Mouse (Mus musculus): ENCODE results near the gene Ndufb4. TPM values are rescaled to one million over a fixed set of nuclear protein-coding genes. Genes with fewer than 3 reads are reported as not detected.
"Not testable (repeated sequence)": the region's sequence is repeated elsewhere in the genome, so short reads cannot be mapped to it uniquely, and the experiment has no call there.

The Ndufb4 gene
- polyA plus RNA-seq (2014; fragmentation: Nextera tagmentation; extraction: Ambion mirVana), result 84.7 and 88.8 TPM in 2 replicates

- H3K27me3 ChIP-seq (ENCODE audit: control insufficient read depth, insufficient read depth, low read length), result no peaks in the 10 kb centered on the region
- H3K9ac ChIP-seq (ENCODE audit: low read depth, low read length), result peak within 1 kb of the TSS; percentile 86
- H3K27ac ChIP-seq (ENCODE audit: low read depth, low read length), result peak within 1 kb of the TSS; percentile 75
- ATAC-seq (replicated peaks; ENCODE audit: insufficient number of reproducible peaks, low FRiP score, low TSS enrichment), result peak; percentile 94
- peaks cover 14% of the 10 kb centered on the region for H3K4me1 ChIP-seq (ENCODE audit: control insufficient read depth, insufficient read depth, low read length)
- WGBS (ENCODE audit: insufficient replicate concordance), result under 1% methylated on average over 52 of the region's 58 CpGs
- peak within 1 kb of the TSS; percentile 77 for H3K4me2 ChIP-seq
- no peaks in the 10 kb centered on the region for H3K9me3 ChIP-seq (replicated peaks; ENCODE audit: control insufficient read depth, low read length)
- H3K36me3 ChIP-seq (ENCODE audit: control insufficient read depth, insufficient read depth, low read length), result no peaks in the 10 kb centered on the region
- peak within 1 kb of the TSS; percentile 55 for H3K4me3 ChIP-seq (ENCODE audit: low read depth, low read length)
Observed at GRCm38 (mm10) chr16:37653731-37654657, at the start of gene Ndufb4. Ndufb4 (minus strand) TSS chr16:37654453.

DNA sequence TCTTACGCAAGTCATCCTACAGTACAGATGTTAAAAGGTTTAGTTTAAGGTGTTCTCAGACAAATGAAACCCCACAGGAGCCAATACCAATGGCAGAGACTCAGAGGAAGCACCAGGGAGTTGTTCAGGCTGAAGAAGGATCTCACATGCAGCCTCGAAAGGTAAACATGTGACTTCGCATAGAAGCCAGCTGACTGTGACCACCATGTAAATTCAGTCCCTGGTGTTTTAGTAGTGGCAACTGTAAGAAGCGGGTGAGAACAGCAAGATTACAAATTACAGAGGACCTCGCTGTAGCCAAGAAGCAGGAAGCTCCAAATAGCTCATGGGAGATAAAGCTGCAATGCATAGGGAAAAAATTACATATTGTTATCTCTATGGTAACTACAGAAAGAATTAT is 49.6 kb upstream of the Ndufb4 start:
- WGBS (ENCODE audit: insufficient replicate concordance), result 59% methylated on average over 5 of the region's 5 CpGs
- H3K9me3 ChIP-seq (replicated peaks; ENCODE audit: control insufficient read depth, low read length), result peaks cover under 1% of the 10 kb centered on the region; the same call in 1 of the 2 replicates
- H3K9ac ChIP-seq (ENCODE audit: low read depth, low read length), result no peak overlapping the region
- ATAC-seq (replicated peaks; ENCODE audit: insufficient number of reproducible peaks, low FRiP score, low TSS enrichment), result no peak
- no peaks in the 10 kb centered on the region for H3K27me3 ChIP-seq (ENCODE audit: control insufficient read depth, insufficient read depth, low read length)
- no peak overlapping the region for H3K4me3 ChIP-seq (ENCODE audit: low read depth, low read length)
- peaks cover 7% of the 10 kb centered on the region; the same call in 1 of the 2 replicates for H3K4me1 ChIP-seq (ENCODE audit: control insufficient read depth, insufficient read depth, low read length)
- H3K27ac ChIP-seq (ENCODE audit: low read depth, low read length), result no peak overlapping the region
- no peaks in the 10 kb centered on the region for H3K36me3 ChIP-seq (ENCODE audit: control insufficient read depth, insufficient read depth, low read length)
- no peak overlapping the region for H3K4me2 ChIP-seq

DNA sequence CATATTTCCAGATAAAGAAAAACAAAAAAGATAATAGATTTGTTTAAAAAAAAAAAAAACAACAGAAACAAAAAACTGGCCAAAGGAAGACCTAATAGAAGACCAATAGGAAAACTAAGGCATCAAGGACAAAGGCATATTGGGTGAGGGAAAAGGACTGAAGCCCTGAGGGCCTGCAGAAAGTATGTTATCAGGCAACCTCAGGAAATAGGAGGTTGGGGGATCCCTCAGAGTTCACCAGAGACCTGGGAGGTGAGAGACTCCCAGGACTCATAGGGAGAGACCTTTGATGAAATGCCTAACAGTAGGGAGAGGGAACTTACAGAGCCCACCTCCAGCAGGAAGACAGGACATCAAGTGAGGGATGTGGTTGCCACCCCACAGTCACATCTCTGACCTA is 45.8 kb upstream of the Ndufb4 start:
- not testable (repeated sequence) for H3K4me1 ChIP-seq (ENCODE audit: control insufficient read depth, insufficient read depth, low read length); H3K9me3 ChIP-seq (replicated peaks; ENCODE audit: control insufficient read depth, low read length); H3K4me2 ChIP-seq; H3K9ac ChIP-seq (ENCODE audit: low read depth, low read length); H3K36me3 ChIP-seq (ENCODE audit: control insufficient read depth, insufficient read depth, low read length); H3K4me3 ChIP-seq (ENCODE audit: low read depth, low read length); H3K27ac ChIP-seq (ENCODE audit: low read depth, low read length); ATAC-seq (replicated peaks; ENCODE audit: insufficient number of reproducible peaks, low FRiP score, low TSS enrichment); H3K27me3 ChIP-seq (ENCODE audit: control insufficient read depth, insufficient read depth, low read length)

- H3K9me3 ChIP-seq (replicated peaks; ENCODE audit: control insufficient read depth, low read length), result peaks cover 2% of the 10 kb centered on the region; the same call in 1 of the 2 replicates
- no peak overlapping the region for H3K4me3 ChIP-seq (ENCODE audit: low read depth, low read length)
- H3K4me2 ChIP-seq, result no peak overlapping the region
- no peaks in the 10 kb centered on the region for H3K36me3 ChIP-seq (ENCODE audit: control insufficient read depth, insufficient read depth, low read length)
- H3K27me3 ChIP-seq (ENCODE audit: control insufficient read depth, insufficient read depth, low read length), result no peaks in the 10 kb centered on the region
- H3K9ac ChIP-seq (ENCODE audit: low read depth, low read length), result no peak overlapping the region
- H3K4me1 ChIP-seq (ENCODE audit: control insufficient read depth, insufficient read depth, low read length), result peaks cover under 1% of the 10 kb centered on the region; the same call in 1 of the 2 replicates
- no peak for ATAC-seq (replicated peaks; ENCODE audit: insufficient number of reproducible peaks, low FRiP score, low TSS enrichment)
- H3K27ac ChIP-seq (ENCODE audit: low read depth, low read length), result no peak overlapping the region
- 91% methylated on average over 6 of the region's 6 CpGs for WGBS (ENCODE audit: insufficient replicate concordance)
Observed at GRCm38 (mm10) chr16:37698767-37699166, 44.5 kb upstream of the Ndufb4 start.

- H3K4me2 ChIP-seq, result no peak overlapping the region
- H3K9me3 ChIP-seq (replicated peaks; ENCODE audit: control insufficient read depth, low read length), result peaks cover 2% of the 10 kb centered on the region; the same call in 1 of the 2 replicates
- H3K4me1 ChIP-seq (ENCODE audit: control insufficient read depth, insufficient read depth, low read length), result no peaks in the 10 kb centered on the region
- no peak for ATAC-seq (replicated peaks; ENCODE audit: insufficient number of reproducible peaks, low FRiP score, low TSS enrichment)
- H3K36me3 ChIP-seq (ENCODE audit: control insufficient read depth, insufficient read depth, low read length), result no peaks in the 10 kb centered on the region
- H3K4me3 ChIP-seq (ENCODE audit: low read depth, low read length), result no peak overlapping the region
- H3K27me3 ChIP-seq (ENCODE audit: control insufficient read depth, insufficient read depth, low read length), result no peaks in the 10 kb centered on the region
- WGBS (ENCODE audit: insufficient replicate concordance), result 74% methylated on average over 5 of the region's 5 CpGs
- H3K9ac ChIP-seq (ENCODE audit: low read depth, low read length), result no peak overlapping the region
- H3K27ac ChIP-seq (ENCODE audit: low read depth, low read length), result no peak overlapping the region
Observed at GRCm38 (mm10) chr16:37697271-37697670, 43.0 kb upstream of the Ndufb4 start.

DNA sequence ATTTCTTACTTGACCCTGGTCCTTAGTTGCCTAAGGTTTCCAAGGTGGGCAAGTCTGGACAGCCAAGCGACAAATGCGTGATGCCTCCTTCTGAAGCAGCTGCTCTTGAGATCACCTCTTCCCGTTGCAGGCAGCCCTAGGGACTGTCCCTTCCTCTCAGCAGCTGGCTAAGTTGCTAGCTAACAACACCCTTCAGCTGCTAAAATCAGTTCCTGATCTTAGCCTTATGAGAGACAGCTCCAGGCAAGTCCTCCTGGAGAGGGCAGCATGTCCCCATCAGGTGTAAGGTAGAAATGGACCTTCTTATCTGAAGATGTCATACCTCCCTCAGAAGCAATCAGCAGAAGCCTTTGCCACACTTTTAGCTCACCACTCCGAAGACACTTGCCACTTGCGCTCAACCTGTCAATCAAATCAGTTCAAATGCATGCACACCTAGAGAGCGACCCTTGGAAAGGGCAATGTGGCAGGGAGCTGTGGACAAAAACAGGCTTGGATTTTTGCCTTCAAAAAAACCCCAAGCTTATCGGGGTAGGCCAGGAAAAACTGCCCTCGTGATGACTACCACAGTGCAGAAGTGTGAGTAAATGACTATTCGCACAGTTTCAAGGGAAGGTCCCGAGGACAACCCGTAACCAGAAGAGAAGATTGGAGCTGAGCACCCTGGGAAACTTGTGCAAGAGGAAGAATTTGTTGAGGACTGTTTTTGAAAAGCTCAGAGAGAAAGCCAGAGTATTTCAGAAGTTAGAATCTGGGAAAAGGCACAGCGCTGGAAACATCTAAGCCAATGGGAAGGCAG is 36.9 kb upstream of the Ndufb4 start:
- Histone ChIP-seq H3K4me1 (ENCODE audit: control insufficient read depth, insufficient read depth, low read length) (peaks cover 34% of the 10 kb centered on the region), H3K4me3 (ENCODE audit: low read depth, low read length) (no peak overlapping the region), H3K4me2 (0 out of 2 replicates have a peak overlapping the region, but pooled peaks have one; percentile 5), H3K27ac (ENCODE audit: low read depth, low read length) (peak overlapping the region; percentile 50), H3K9ac (ENCODE audit: low read depth, low read length) (no peak overlapping the region), H3K27me3 (ENCODE audit: control insufficient read depth, insufficient read depth, low read length) (no peaks in the 10 kb centered on the region), H3K9me3 (replicated peaks; ENCODE audit: control insufficient read depth, low read length) (no peaks in the 10 kb centered on the region), H3K36me3 (ENCODE audit: control insufficient read depth, insufficient read depth, low read length) (no peaks in the 10 kb centered on the region)
- whole genome bisulfite sequencing (ENCODE audit: insufficient replicate concordance), result 47% methylated on average over 12 of the region's 12 CpGs
- ATAC-seq (replicated peaks; ENCODE audit: insufficient number of reproducible peaks, low FRiP score, low TSS enrichment), result 0 out of 2 replicates have a peak, but pooled peaks have one; percentile 18

DNA sequence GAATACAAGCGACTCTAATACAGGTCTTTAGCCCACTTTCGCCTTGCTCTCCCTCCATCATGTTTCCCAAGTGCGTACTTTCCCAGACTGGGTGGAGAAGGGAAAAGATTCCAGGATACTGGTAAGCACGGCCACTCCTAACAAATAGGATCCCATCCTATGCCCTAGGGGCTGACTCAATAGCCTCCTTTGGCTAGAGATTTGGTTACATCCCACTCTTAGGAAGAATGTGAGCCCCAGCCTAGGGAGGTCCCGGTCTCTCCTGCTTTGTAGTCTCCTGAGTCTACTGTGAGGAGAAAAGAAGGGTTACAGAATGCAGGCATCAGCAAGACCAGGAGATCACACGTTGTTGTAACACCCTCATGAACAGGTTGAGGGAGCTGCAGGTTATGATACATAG is 36.2 kb upstream of the Ndufb4 start:
- WGBS (ENCODE audit: insufficient replicate concordance), result 72% methylated on average over 6 of the region's 6 CpGs
- no peak for ATAC-seq (replicated peaks; ENCODE audit: insufficient number of reproducible peaks, low FRiP score, low TSS enrichment)
- Histone ChIP-seq H3K4me3 (ENCODE audit: low read depth, low read length) (no peak overlapping the region), H3K36me3 (ENCODE audit: control insufficient read depth, insufficient read depth, low read length) (no peaks in the 10 kb centered on the region), H3K9me3 (replicated peaks; ENCODE audit: control insufficient read depth, low read length) (no peaks in the 10 kb centered on the region), H3K27me3 (ENCODE audit: control insufficient read depth, insufficient read depth, low read length) (no peaks in the 10 kb centered on the region), H3K4me2 (peak overlapping the region; percentile 16; the same call in 1 of the 2 replicates), H3K9ac (ENCODE audit: low read depth, low read length) (no peak overlapping the region), H3K4me1 (ENCODE audit: control insufficient read depth, insufficient read depth, low read length) (peaks cover 36% of the 10 kb centered on the region), H3K27ac (ENCODE audit: low read depth, low read length) (peak overlapping the region; percentile 50)

DNA sequence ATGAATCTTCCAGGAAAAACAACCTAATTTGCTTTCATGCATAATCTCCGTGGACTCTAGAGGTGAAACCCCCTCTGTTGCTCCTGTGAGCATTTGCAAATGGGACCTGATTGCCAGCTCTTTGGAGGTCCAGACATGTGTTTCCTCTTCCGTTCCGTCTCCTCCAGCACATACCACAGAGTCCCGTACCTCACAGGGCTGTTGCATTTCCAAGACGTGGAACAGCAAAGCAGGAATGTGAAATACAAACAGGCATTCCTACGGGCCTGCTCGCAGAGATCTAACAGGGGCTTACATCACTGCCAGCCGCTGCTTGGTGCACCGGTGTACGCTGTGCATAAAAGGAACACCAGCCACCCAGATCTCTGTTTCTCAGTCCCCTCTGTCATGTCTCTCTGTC is 35.7 kb upstream of the Ndufb4 start:
- Histone ChIP-seq H3K9ac (ENCODE audit: low read depth, low read length) (no peak overlapping the region), H3K36me3 (ENCODE audit: control insufficient read depth, insufficient read depth, low read length) (no peaks in the 10 kb centered on the region), H3K4me1 (ENCODE audit: control insufficient read depth, insufficient read depth, low read length) (peaks cover 39% of the 10 kb centered on the region), H3K4me3 (ENCODE audit: low read depth, low read length) (no peak overlapping the region), H3K27ac (ENCODE audit: low read depth, low read length) (peak overlapping the region; percentile 50), H3K27me3 (ENCODE audit: control insufficient read depth, insufficient read depth, low read length) (no peaks in the 10 kb centered on the region), H3K4me2 (peak overlapping the region; percentile 16; the same call in 1 of the 2 replicates), H3K9me3 (replicated peaks; ENCODE audit: control insufficient read depth, low read length) (no peaks in the 10 kb centered on the region)
- ATAC-seq (replicated peaks; ENCODE audit: insufficient number of reproducible peaks, low FRiP score, low TSS enrichment), result no peak
- WGBS (ENCODE audit: insufficient replicate concordance), result 37% methylated on average over 10 of the region's 10 CpGs

Measured in heart, embryonic 11.5 days (tissue).